Mouse (Mus musculus): ENCODE data around the gene Vezf1.

The Vezf1 gene

DNA sequence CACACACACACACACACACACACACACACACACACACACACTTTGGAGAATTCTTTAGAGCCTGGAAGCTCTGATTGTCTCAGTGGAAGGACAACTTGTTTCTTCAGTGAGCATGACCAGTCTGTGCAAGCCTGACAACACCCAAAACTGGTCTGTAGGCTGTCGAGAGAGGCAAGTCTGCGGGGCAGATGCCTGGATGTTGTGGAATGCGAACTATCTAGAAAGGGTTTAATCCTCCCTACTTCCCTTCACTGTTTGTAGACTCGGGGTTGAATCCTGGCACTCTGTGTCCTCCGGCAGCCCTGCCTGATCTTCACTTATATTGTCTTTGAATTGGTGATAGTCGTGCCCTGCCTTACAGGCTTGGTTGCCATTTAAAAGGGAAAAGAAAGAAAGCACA lies 55.7 kb downstream of the Vezf1 start:
- no peak for DNase-seq (ENCODE audit: low read depth, low spot score)

DNA sequence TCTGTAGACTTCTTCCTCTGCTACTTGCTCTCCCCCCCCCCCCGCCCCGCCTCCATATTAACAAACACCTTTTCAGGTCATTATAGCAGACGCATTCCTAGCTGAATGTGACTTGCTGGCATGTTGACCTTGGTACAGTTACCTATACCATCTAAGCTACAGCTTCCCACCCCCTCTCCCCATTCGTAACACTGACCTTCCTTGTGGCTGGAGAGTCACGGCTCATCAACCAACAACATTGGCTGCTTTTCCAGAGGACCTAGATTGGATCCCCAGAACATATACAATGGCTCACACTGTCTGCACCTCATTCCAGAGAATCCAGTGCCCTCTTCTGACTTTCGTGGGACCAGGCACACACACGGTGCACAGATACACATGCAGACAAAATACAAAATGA lies 57.4 kb downstream of the Vezf1 start:
- DNase-seq (ENCODE audit: low read depth, low spot score): no peak

DNA sequence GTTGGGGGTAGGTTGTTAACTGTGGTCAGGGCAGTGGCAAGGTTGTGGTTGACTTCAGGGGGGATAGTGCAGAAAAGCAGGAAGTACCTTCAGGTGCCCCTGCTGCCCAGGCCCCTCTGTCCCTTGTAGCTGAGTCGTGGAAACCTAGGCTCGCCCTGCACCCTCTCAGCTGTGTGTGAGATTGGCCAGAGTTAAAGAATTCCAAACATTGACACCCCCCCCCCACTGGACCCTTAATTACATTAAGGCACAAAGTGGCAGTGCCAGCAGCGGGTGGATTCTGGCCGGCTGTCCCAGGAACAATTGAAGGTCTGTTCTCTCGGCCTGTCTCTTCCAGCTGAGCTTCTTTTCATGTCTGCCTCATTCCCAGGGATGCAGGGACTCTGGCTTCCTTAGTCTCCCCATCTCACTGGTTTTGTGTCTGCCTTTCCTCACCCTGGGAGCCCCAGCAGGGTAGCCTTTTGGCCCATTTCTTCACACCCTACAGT lies 58.3 kb downstream of the Vezf1 start:
- DNase-seq (ENCODE audit: low read depth, low spot score): no peak

DNA sequence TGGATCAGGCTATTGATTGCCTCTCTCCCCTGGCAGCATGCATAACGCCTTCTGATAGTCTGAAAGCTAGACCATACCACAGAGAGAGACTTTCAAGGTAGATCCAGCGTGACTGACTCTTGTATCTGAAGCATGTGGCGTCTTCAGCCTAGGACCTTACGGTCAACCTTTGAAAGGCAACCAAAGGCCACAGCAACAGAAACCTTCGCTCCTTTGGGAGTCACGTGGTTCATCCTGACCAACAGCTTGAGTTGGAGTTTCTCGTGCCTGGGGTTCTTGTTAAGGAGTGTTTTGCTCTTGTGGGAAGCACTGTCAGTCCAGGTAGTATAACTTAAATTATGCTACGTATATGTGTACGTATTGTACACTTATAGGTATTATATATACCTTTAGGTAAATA lies 60.4 kb downstream of the Vezf1 start:
- no peak for DNase-seq (ENCODE audit: low read depth, low spot score)

DNA sequence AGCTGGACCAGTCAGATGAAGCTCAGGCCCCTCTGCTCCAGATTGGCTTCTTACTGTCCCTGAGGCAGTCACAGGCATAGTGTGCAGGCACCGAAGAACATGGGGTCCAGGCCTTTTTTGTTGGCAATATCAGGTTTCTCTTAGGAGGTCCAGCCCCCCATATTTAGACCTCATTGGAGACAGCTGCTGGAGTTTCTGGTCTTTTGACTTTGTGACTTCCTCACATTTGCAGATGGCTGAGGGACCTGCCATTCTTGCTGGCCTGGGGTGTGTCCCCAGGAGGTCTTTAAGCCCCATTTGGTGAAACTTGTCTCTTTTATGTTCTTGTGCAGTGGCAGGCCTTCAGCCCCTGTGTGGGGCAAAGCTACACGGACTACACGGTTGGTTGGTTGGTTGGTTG lies 61.2 kb downstream of the Vezf1 start:
- no peak for DNase-seq (ENCODE audit: low read depth, low spot score)

DNA sequence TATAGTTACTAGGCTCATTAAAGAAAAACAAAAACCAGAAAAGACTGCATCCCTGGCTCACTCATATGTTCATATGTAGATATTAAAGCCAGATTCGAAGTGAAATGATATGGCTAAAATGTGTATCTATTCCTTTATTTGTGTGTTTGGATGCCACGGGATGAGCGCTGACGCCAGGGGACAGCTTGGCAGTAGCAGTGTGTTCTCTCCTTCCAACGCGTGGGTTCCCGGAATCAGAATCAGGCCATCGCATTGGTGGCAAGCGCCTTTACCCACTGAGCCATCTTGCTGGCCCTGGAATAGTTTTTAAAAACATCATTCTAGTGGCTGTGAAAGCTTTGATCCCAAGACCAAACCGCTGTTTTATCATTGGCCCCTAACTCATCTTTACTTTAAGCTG lies 61.9 kb downstream of the Vezf1 start:
- no peak for DNase-seq (ENCODE audit: low read depth, low spot score)

DNA sequence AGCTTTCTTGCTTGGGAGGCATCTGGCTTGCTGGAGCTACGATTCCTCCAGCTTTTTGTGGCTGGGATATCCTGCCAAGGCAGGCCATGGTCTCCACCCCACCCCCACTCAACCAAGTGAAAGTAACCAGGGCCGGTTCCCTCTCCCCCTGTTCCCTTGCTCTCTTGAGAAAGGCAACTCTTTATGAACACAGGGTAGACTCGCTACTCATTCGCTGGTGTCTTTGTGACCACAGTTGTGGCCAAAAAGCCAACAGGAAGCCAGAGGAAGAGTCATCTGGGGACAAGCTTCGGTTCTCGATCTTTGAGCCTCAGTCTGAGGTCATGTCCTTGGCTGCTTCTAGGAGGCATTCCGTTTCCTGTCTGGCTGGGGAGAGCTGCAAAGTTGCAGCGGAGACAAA lies 63.8 kb downstream of the Vezf1 start:
- no peak for DNase-seq (ENCODE audit: low read depth, low spot score)

All from 3T3-L1 (cell line).